ENCODE assay signal across 9 mouse cellular contexts in genomic region chr13:63273859-63274258, GRCm38 (mm10).
A peak's percentile ranks its signal among the peaks of the same experiment; 100 is the strongest.
DNase-seq lines count a peak whose midpoint lies in the region; ATAC-seq lines count a peak whose summit lies in the region.
"Had no signal": no experiment of that assay in that cellular context is flagged by ENCODE, and none has a peak within 500 bp of the region (broad histone marks: within the 10 kb centered on the region; RNA-seq: fewer than 3 reads in every experiment).

No protein-coding gene starts in this region.

- DNase-seq in kidney, postnatal 14 days = peak; percentile 45
- DNase-seq in kidney, postnatal 36 days = no peak
- no peak for DNase-seq in spleen, postnatal 36 days (ENCODE audit: low spot score in 2 of 2)
- DNase-seq in left cerebral cortex, postnatal 4 days = no peak
- DNase-seq in right cerebral cortex, postnatal 14 days = no peak
- DNase-seq: thymus, postnatal 14 days had no signal

- no peaks in the 10 kb centered on the region for H3K9me3 ChIP-seq in embryonic facial prominence, embryonic 12.5 days
- H3K9me3 ChIP-seq in hindbrain, embryonic 16.5 days (ENCODE audit: control insufficient read depth, low read length) = no peaks in the 10 kb centered on the region
- no peaks in the 10 kb centered on the region for H3K9me3 ChIP-seq in midbrain, embryonic 15.5 days

- H3K4me3 ChIP-seq in embryonic facial prominence, embryonic 12.5 days = peak overlapping the region; percentile 37
- no peak overlapping the region for H3K4me3 ChIP-seq in hindbrain, embryonic 16.5 days (ENCODE audit: low read length)
- H3K4me3 ChIP-seq in midbrain, embryonic 15.5 days = no peak overlapping the region

- peak overlapping the region; percentile 41 for H3K4me2 ChIP-seq in embryonic facial prominence, embryonic 12.5 days (replicated peaks)
- H3K4me2 ChIP-seq in hindbrain, embryonic 16.5 days (ENCODE audit: low read length) = peak overlapping the region; percentile 15; the same call in 1 of the 2 replicates
- peak overlapping the region; percentile 10; the same call in 1 of the 2 replicates for H3K4me2 ChIP-seq in midbrain, embryonic 15.5 days

- no peaks in the 10 kb centered on the region for H3K27me3 ChIP-seq in embryonic facial prominence, embryonic 12.5 days
- H3K27me3 ChIP-seq in hindbrain, embryonic 16.5 days (replicated peaks; ENCODE audit: control insufficient read depth, insufficient read depth, low read length) = peaks cover 11% of the 10 kb centered on the region
- peaks cover 12% of the 10 kb centered on the region; the same call in 1 of the 2 replicates for H3K27me3 ChIP-seq in midbrain, embryonic 15.5 days (replicated peaks)

- H3K4me1 ChIP-seq in embryonic facial prominence, embryonic 12.5 days = peaks cover 55% of the 10 kb centered on the region
- H3K4me1 ChIP-seq in hindbrain, embryonic 16.5 days (ENCODE audit: control insufficient read depth, insufficient read depth, low read depth, low read length) = peaks cover 17% of the 10 kb centered on the region
- peaks cover 22% of the 10 kb centered on the region for H3K4me1 ChIP-seq in midbrain, embryonic 15.5 days

- no peaks in the 10 kb centered on the region for H3K36me3 ChIP-seq in embryonic facial prominence, embryonic 12.5 days
- H3K36me3 ChIP-seq in hindbrain, embryonic 16.5 days (ENCODE audit: control insufficient read depth, insufficient read depth, low read length) = no peaks in the 10 kb centered on the region
- H3K36me3 ChIP-seq in midbrain, embryonic 15.5 days (replicated peaks) = no peaks in the 10 kb centered on the region

- 21% methylated on average over 2 of the region's 2 CpGs for WGBS in embryonic facial prominence, embryonic 12.5 days
- WGBS in hindbrain, embryonic 16.5 days = 43% methylated on average over 2 of the region's 2 CpGs
- 33% methylated on average over 2 of the region's 2 CpGs for WGBS in midbrain, embryonic 15.5 days

- H3K9ac ChIP-seq in embryonic facial prominence, embryonic 12.5 days = peak overlapping the region; percentile 42; the same call in 1 of the 2 replicates
- H3K9ac ChIP-seq in hindbrain, embryonic 16.5 days (ENCODE audit: low read depth, low read length) = no peak overlapping the region
- no peak overlapping the region for H3K9ac ChIP-seq in midbrain, embryonic 15.5 days

- intact Hi-C loops in left cerebral cortex, postnatal 4 days (cut with DNase I) = no loop called here

- peak overlapping the region; percentile 67 for H3K27ac ChIP-seq in embryonic facial prominence, embryonic 12.5 days
- no peak overlapping the region for H3K27ac ChIP-seq in hindbrain, embryonic 16.5 days (ENCODE audit: low read depth, low read length)
- no peak overlapping the region for H3K27ac ChIP-seq in midbrain, embryonic 15.5 days

- no peak for ATAC-seq in embryonic facial prominence, embryonic 12.5 days (ENCODE audit: insufficient number of reproducible peaks, insufficient read depth, low FRiP score, low TSS enrichment)
- ATAC-seq in hindbrain, embryonic 16.5 days = no peak
- no peak for ATAC-seq in midbrain, embryonic 15.5 days (replicated peaks)
